Mouse (Mus musculus) testis, adult 2 months (tissue): Measurements from ENCODE around the gene Pou3f1. TPM values are rescaled to one million over a fixed set of nuclear protein-coding genes. Genes with fewer than 3 reads are reported as not detected.
A peak's percentile ranks its signal among the peaks of the same experiment; 100 is the strongest.

ENCODE experiments used
- H3K27ac ChIP-seq: fragments of 200-500 bp; 2 replicates; pipeline ENCODE4 v1.5.1; 2012; ENCODE audit warnings: low read depth, low read length; ENCODE audit not compliant: control insufficient read depth, insufficient read depth
- H3K27me3 ChIP-seq: fragments of 200-500 bp; 2 replicates; pipeline ENCODE4 v1.6.1; 2012; ENCODE audit warnings: mild to moderate bottlenecking, low read length, moderate library complexity; ENCODE audit not compliant: control insufficient read depth, insufficient read depth
- H3K36me3 ChIP-seq: fragments of 200-500 bp; 2 replicates; pipeline ENCODE4 v1.6.1; 2012; ENCODE audit warnings: mild to moderate bottlenecking, low read length; ENCODE audit not compliant: control insufficient read depth, insufficient read depth
- H3K4me1 ChIP-seq: fragments of 200-500 bp; 2 replicates; pipeline ENCODE4 v1.6.1; 2012; ENCODE audit warnings: low read length; ENCODE audit not compliant: control insufficient read depth, insufficient read depth
- H3K4me3 ChIP-seq: fragments of 200-500 bp; 2 replicates; pipeline ENCODE4 v1.5.1; 2012; ENCODE audit warnings: low read depth, mild to moderate bottlenecking, low read length, moderate library complexity, mixed read lengths; ENCODE audit not compliant: control insufficient read depth
- CTCF ChIP-seq: fragments of 200-500 bp; IDR thresholded peaks from 2 replicates; pipeline ENCODE4 v1.5.1; 2012; ENCODE audit warnings: low read depth, mild to moderate bottlenecking, inconsistent platforms, low read length, moderate library complexity; ENCODE audit not compliant: control insufficient read depth, insufficient read depth, insufficient replicate concordance
- POLR2A ChIP-seq: fragments of 200-500 bp; IDR thresholded peaks from 2 replicates; pipeline ENCODE4 v1.6.1; 2012; ENCODE audit warnings: low read depth, mild to moderate bottlenecking, inconsistent platforms, low read length, moderate library complexity; ENCODE audit not compliant: control insufficient read depth
- polyA plus RNA-seq: library from polyadenylated mRNA; depleted of rRNA; stranded (reverse); fragments of >200 nt; gene quantifications from 2 replicates; pipeline ENCODE4 v1.2.3, GENCODE M21; 2012

The Pou3f1 gene
- polyA plus RNA-seq, 1 experiment = 0.22 TPM

- H3K4me1 ChIP-seq = peaks cover 20% of the 10 kb centered on the region
- H3K36me3 ChIP-seq = no peaks in the 10 kb centered on the region
- peak within 1 kb of the TSS; percentile 76 for H3K4me3 ChIP-seq
- peak within 1 kb of the TSS; percentile 73 for H3K27ac ChIP-seq
- TF ChIP-seq POLR2A (0 out of 2 replicates have a peak, but pooled peaks have one; percentile 27), CTCF (no peak)
- no peaks in the 10 kb centered on the region for H3K27me3 ChIP-seq
Measured at GRCm38 (mm10) chr4:124700248-124700971, 43.8 kb downstream of the Pou3f1 start, which contains the start of gene Fhl3. Gene Fhl3 (plus strand): TSS chr4:124700701.

- no peak for TF ChIP-seq POLR2A
- TF ChIP-seq CTCF = no peak
- Histone ChIP-seq H3K27ac (peak overlapping the region; percentile 26; the same call in 1 of the 2 replicates), H3K4me3 (peak overlapping the region; percentile 76), H3K27me3 (no peaks in the 10 kb centered on the region), H3K36me3 (no peaks in the 10 kb centered on the region), H3K4me1 (peaks cover 19% of the 10 kb centered on the region)
Measured at GRCm38 (mm10) chr4:124701052-124701845, 44.6 kb downstream of the Pou3f1 start.

- Histone ChIP-seq H3K27me3 (no peaks in the 10 kb centered on the region), H3K4me1 (peaks cover 17% of the 10 kb centered on the region), H3K27ac (no peak overlapping the region), H3K4me3 (no peak overlapping the region), H3K36me3 (no peaks in the 10 kb centered on the region)
- no peak for TF ChIP-seq CTCF
- no peak for TF ChIP-seq POLR2A
Measured at GRCm38 (mm10) chr4:124701916-124702315, 45.3 kb downstream of the Pou3f1 start.

GRCm38 (mm10) chr4:124703406-124703805 is 46.8 kb downstream of the Pou3f1 start:
- H3K4me3 ChIP-seq = no peak overlapping the region
- H3K4me1 ChIP-seq = peaks cover 17% of the 10 kb centered on the region
- no peaks in the 10 kb centered on the region for H3K27me3 ChIP-seq
- no peaks in the 10 kb centered on the region for H3K36me3 ChIP-seq
- TF ChIP-seq CTCF (no peak), POLR2A (no peak)
- H3K27ac ChIP-seq = no peak overlapping the region

- Histone ChIP-seq H3K27me3 (no peaks in the 10 kb centered on the region), H3K36me3 (no peaks in the 10 kb centered on the region), H3K27ac (no peak overlapping the region), H3K4me3 (no peak overlapping the region), H3K4me1 (peaks cover 18% of the 10 kb centered on the region)
- no peak for TF ChIP-seq POLR2A
- TF ChIP-seq CTCF = no peak
Measured at GRCm38 (mm10) chr4:124703881-124704796, 47.5 kb downstream of the Pou3f1 start.

GRCm38 (mm10) chr4:124704797-124705474 is 48.3 kb downstream of the Pou3f1 start:
- peaks cover 14% of the 10 kb centered on the region for H3K4me1 ChIP-seq
- H3K27ac ChIP-seq = no peak overlapping the region
- TF ChIP-seq POLR2A = no peak
- TF ChIP-seq CTCF = no peak
- no peaks in the 10 kb centered on the region for H3K36me3 ChIP-seq
- H3K27me3 ChIP-seq = no peaks in the 10 kb centered on the region
- H3K4me3 ChIP-seq = no peak overlapping the region
